Comparison of ENCODE assay signal across 21 mouse cellular contexts in the genomic region with DNA sequence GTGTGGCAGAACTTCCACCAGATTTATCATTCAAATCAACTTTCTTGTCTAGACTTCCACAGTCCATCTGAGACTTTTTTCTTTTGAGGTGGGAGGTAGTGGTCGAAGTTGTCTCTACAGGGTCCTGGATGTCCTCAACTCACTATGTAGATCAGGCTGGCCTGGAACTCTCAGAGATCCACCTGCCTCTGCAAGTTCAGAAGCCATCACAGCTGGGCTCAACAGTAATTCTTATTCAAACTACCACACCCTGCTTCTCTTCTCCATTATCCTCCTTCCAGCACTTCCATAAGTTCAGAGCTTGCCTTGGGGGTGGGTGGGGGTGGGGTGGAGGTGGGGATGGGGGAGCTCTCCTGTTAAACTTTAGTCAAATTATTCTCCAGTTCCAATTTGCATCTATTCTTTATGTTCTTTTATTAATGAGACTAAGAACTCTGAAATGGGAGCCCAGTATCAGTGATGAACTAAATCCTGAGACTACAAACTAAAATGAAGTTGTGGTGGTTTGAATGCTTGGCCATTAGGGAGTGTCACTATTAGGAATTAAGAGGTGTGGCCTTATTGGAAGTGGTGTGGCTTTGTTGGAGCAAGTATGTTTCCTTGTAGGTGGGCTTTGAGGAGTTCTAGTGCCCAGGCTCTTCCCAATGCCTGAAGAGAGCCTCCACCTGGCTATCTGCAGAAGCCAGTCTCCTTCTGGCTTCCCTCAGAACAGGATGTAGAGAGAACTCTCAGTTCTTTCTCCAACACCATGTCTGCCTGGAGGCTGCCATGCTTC. TPM values are rescaled to one million over a fixed set of nuclear protein-coding genes. Genes with fewer than 3 reads are reported as not detected.
"Had no signal": no experiment of that assay in that cellular context is flagged by ENCODE, and none has a peak within 500 bp of the region (broad histone marks: within the 10 kb centered on the region; RNA-seq: fewer than 3 reads in every experiment).

No protein-coding gene starts in this region.

- H3K4me3 ChIP-seq: midbrain, embryonic 10.5 days; midbrain, embryonic 12.5 days; myocyte; neural tube, embryonic 13.5 days; neural tube, embryonic 15.5 days had no signal

- H3K9me3 ChIP-seq: midbrain, embryonic 10.5 days; midbrain, embryonic 12.5 days; neural tube, embryonic 13.5 days; neural tube, embryonic 15.5 days had no signal

- DNase-seq: lung, adult 18-20 months; lung, embryonic 14.5 days; lung, postnatal 10 days; lung, postnatal 4 days; midbrain, embryonic 14.5 days; retina, postnatal 1 day; right cerebral cortex, postnatal 14 days; thymus, adult 18-20 months; thymus, postnatal 14 days; thymus, postnatal 36 days had no signal

- H3K27ac ChIP-seq: midbrain, embryonic 10.5 days; midbrain, embryonic 12.5 days; neural tube, embryonic 13.5 days; neural tube, embryonic 15.5 days had no signal

- ATAC-seq: midbrain, embryonic 16.5 days had no signal

- H3K4me2 ChIP-seq: lung, embryonic 14.5 days; midbrain, embryonic 12.5 days; neural tube, embryonic 13.5 days; neural tube, embryonic 15.5 days had no signal

- H3K4me1 ChIP-seq: midbrain, embryonic 12.5 days; neural tube, embryonic 13.5 days had no signal

- H3K36me3 ChIP-seq: midbrain, embryonic 10.5 days; midbrain, embryonic 12.5 days; neural tube, embryonic 13.5 days; neural tube, embryonic 15.5 days had no signal

- H3K9ac ChIP-seq: lung, embryonic 14.5 days; midbrain, embryonic 12.5 days; neural tube, embryonic 13.5 days; neural tube, embryonic 15.5 days had no signal

RNA-seq across cellular contexts. Expression of a gene that starts 15.2 kb away (rescaled TPM):
- total RNA-seq: megakaryocyte, adult 5-6 weeks; megakaryocyte-erythroid progenitor cell, adult 5-6 weeks had no signal
- polyA plus RNA-seq: lung, embryonic 14.5 days; lung, embryonic 16.5 days; midbrain, embryonic 10.5 days; midbrain, embryonic 12.5 days; midbrain, embryonic 14.5 days; neural tube, embryonic 11.5 days; neural tube, embryonic 13.5 days; stomach, embryonic 14.5 days had no signal
